Mouse (Mus musculus) midbrain, embryonic 12.5 days (tissue): Measurements from ENCODE around the gene Adra1b. TPM values are rescaled to one million over a fixed set of nuclear protein-coding genes. Genes with fewer than 3 reads are reported as not detected.

Source experiments
- ATAC-seq: fragments of 200-750 bp; cut with Nextera tagmentation; 2 replicates; pipeline ENCODE4 v1.8.0; 2017; ENCODE audit warnings: low read depth, moderate TSS enrichment, moderate library complexity; ENCODE audit not compliant: low FRiP score
- H3K27ac ChIP-seq: fragments of 300-500 bp; sonication (generic); replicated peaks from 2 replicates; pipeline ENCODE4 v1.5.1; 2016; ENCODE audit warnings: mild to moderate bottlenecking
- H3K27me3 ChIP-seq: fragments of 300-500 bp; sonication (generic); 2 replicates; pipeline ENCODE4 v1.6.1; 2016; ENCODE audit warnings: mild to moderate bottlenecking
- H3K36me3 ChIP-seq: fragments of 300-500 bp; sonication (generic); 2 replicates; pipeline ENCODE4 v1.6.1; 2016
- H3K4me1 ChIP-seq: fragments of 300-500 bp; sonication (generic); 2 replicates; pipeline ENCODE4 v1.6.1; 2016
- H3K4me2 ChIP-seq: fragments of 300-500 bp; sonication (generic); replicated peaks from 2 replicates; pipeline ENCODE4 v1.6.1; 2016; ENCODE audit warnings: mild to moderate bottlenecking, moderate library complexity
- H3K4me3 ChIP-seq: fragments of 300-500 bp; sonication (generic); 2 replicates; pipeline ENCODE4 v1.5.1; 2016; ENCODE audit warnings: mild to moderate bottlenecking
- H3K9ac ChIP-seq: fragments of 300-500 bp; sonication (generic); replicated peaks from 2 replicates; pipeline ENCODE4 v1.6.1; 2016; ENCODE audit warnings: mild to moderate bottlenecking, moderate library complexity
- H3K9me3 ChIP-seq: fragments of 300-500 bp; sonication (generic); 2 replicates; pipeline ENCODE4 v1.6.1; 2016; ENCODE audit warnings: mild to moderate bottlenecking
- WGBS: fragments of 180-500 bp; shearing (Covaris S2); methylation state at CpG from one replicate; pipeline ENCODE4 v1.1.7; 2016; 5-methylcytosine and 5-hydroxymethylcytosine counted together
- polyA plus RNA-seq: library from polyadenylated mRNA; unstranded; fragments of >200 nt; fragmentation: Nextera tagmentation; extraction: Ambion mirVana; gene quantifications from 2 replicates; pipeline ENCODE4 v1.2.1, GENCODE M21; 2016

The Adra1b gene
- 1.5 and 1.7 TPM in 2 replicates for polyA plus RNA-seq

DNA sequence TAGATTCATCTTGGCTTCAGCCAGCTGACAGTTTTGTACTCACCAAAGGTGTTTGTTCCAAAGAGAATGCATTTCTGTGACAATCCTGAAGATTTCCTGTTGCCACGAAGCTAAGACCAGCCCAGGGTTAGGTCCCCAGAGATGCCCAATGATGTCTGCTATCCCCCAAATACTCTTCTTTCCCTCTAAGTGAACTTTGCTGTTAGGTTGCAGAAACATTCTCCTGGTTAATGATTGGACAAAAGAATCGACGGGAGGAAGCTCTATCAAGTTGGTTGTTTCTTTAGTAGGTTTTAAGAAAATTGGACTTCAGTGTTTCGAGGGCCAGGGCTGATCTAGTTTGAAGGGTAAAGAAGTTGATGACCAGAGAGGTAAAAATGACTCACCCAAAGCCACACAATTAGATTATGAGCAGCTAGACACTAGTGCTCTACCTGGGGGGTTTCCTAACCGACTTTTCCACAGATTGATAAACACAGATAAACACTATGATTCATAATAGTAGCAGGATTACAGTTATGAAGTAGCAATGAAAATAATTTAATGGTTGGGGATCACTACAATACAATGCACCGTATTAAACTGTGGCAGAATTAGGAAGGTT is at the start of gene Adra1b:
Adra1b (minus strand) TSS at position 160 of the 604 bp plus-strand sequence.
- 85% methylated on average over 6 of the region's 6 CpGs for WGBS
- no peaks in the 10 kb centered on the region for H3K9me3 ChIP-seq
- H3K4me1 ChIP-seq, result no peaks in the 10 kb centered on the region
- H3K9ac ChIP-seq, result no peak within 1 kb of the TSS
- no peak within 1 kb of the TSS for H3K27ac ChIP-seq
- H3K4me2 ChIP-seq, result no peak within 1 kb of the TSS
- no peak within 1 kb of the TSS for H3K4me3 ChIP-seq
- ATAC-seq, result no peak
- no peaks in the 10 kb centered on the region for H3K36me3 ChIP-seq
- no peaks in the 10 kb centered on the region for H3K27me3 ChIP-seq

GRCm38 (mm10) chr11:43950274-43950673 is 49.3 kb upstream of the Adra1b start:
- 96% methylated on average over 1 of the region's 1 CpGs for WGBS
- ATAC-seq, result no peak

GRCm38 (mm10) chr11:43943781-43944180 is 42.8 kb upstream of the Adra1b start:
- WGBS, result 85% methylated on average over 2 of the region's 2 CpGs
- H3K9me3 ChIP-seq, result no peaks in the 10 kb centered on the region
- no peak overlapping the region for H3K4me2 ChIP-seq
- no peaks in the 10 kb centered on the region for H3K27me3 ChIP-seq
- H3K4me3 ChIP-seq, result no peak overlapping the region
- no peak for ATAC-seq
- no peaks in the 10 kb centered on the region for H3K4me1 ChIP-seq
- H3K9ac ChIP-seq, result no peak overlapping the region
- no peak overlapping the region for H3K27ac ChIP-seq
- H3K36me3 ChIP-seq, result no peaks in the 10 kb centered on the region

More at GRCm38 (mm10) chr11:43950274-43950673, 49.3 kb upstream of the Adra1b start:
- Histone ChIP-seq H3K27ac (no peak overlapping the region), H3K9ac (no peak overlapping the region), H3K4me3 (no peak overlapping the region), H3K4me1 (no peaks in the 10 kb centered on the region), H3K9me3 (no peaks in the 10 kb centered on the region), H3K27me3 (no peaks in the 10 kb centered on the region), H3K4me2 (no peak overlapping the region), H3K36me3 (no peaks in the 10 kb centered on the region)

DNA sequence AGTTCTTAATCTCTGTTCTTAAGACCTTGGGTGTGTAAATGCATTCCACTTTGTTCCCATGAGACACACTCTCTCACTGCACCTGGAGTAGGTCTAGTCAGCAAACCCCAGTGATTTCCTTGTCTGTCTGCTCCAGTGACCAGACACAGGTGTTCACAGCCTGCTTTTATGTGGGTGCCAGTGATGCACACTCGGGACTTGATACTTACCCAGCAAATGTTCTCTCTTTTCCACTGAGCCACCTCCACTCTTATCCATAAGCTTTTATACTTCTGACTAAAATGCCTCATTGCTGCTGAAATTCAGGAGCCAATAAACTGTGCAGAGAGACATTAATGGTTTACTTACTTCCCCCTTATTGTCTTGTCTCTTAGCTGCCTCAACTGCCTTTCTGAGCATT is 42.2 kb upstream of the Adra1b start:
- Histone ChIP-seq H3K27ac (no peak overlapping the region), H3K4me1 (no peaks in the 10 kb centered on the region), H3K4me3 (no peak overlapping the region), H3K36me3 (no peaks in the 10 kb centered on the region), H3K27me3 (no peaks in the 10 kb centered on the region), H3K9ac (no peak overlapping the region), H3K9me3 (no peaks in the 10 kb centered on the region), H3K4me2 (no peak overlapping the region)
- 93% methylated on average over 1 of the region's 1 CpGs for WGBS
- ATAC-seq, result no peak

DNA sequence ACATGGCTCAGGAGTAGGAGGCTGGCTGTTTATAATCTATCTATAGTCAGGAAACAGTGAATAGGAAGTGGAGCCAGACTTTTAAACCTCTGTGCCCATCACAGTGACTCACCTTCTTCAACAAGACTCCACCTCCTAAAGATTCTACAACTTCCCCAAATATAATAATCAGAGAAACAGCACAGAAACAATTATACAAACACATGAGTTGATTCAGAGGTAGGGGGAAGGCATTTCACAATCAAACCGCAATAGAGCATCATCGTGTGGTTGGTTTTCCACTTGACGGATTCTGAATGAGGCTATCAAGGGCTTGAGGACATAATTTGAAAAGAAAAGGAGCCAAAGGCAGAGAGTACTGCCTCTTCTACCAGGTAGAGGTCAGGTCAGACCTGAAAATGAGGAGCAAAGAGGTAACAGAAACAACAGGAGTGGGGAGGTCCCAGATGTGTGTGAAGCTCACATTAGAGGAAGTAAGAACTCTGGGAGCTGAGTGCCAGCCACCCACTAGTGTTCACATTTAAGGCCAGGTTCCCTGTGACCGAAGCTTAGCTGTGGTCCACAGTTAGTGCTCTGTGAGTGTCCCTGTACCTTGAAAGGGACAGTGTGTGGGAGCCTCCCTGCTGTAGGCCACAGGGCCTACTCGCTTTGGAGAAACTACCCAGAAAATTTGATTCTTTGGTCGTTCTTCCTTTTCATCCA is 39.6 kb upstream of the Adra1b start:
- Histone ChIP-seq H3K4me1 (no peaks in the 10 kb centered on the region), H3K27ac (no peak overlapping the region), H3K4me3 (no peak overlapping the region), H3K36me3 (no peaks in the 10 kb centered on the region), H3K27me3 (no peaks in the 10 kb centered on the region), H3K9ac (no peak overlapping the region), H3K9me3 (no peaks in the 10 kb centered on the region), H3K4me2 (no peak overlapping the region)
- ATAC-seq, result no peak
- 80% methylated on average over 6 of the region's 6 CpGs for WGBS

DNA sequence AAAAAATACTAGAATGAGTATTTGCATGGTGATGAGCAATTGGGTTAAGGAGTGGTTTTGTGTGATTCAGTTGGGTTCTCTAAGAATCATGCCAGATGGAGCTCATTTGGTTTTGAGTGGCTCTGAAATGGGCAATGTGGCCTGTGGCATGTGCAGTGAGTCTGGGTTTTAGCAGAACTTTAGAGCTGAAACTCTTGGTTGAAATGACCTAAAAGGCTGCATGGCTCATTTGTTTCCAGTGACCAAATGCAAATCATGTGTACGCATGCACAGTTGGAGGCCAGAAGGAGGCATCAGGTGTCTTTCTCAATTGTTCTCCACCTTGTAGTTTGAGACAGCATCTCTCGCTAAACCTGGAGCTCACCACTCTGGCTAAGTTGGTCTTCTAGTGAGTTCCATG is 35.0 kb upstream of the Adra1b start:
- no peak overlapping the region for H3K27ac ChIP-seq
- no peaks in the 10 kb centered on the region for H3K4me1 ChIP-seq
- H3K4me2 ChIP-seq, result no peak overlapping the region
- no peaks in the 10 kb centered on the region for H3K9me3 ChIP-seq
- no peak overlapping the region for H3K9ac ChIP-seq
- WGBS, result 90% methylated on average over 2 of the region's 2 CpGs
- no peaks in the 10 kb centered on the region for H3K36me3 ChIP-seq
- H3K4me3 ChIP-seq, result no peak overlapping the region
- no peak for ATAC-seq
- no peaks in the 10 kb centered on the region for H3K27me3 ChIP-seq

DNA sequence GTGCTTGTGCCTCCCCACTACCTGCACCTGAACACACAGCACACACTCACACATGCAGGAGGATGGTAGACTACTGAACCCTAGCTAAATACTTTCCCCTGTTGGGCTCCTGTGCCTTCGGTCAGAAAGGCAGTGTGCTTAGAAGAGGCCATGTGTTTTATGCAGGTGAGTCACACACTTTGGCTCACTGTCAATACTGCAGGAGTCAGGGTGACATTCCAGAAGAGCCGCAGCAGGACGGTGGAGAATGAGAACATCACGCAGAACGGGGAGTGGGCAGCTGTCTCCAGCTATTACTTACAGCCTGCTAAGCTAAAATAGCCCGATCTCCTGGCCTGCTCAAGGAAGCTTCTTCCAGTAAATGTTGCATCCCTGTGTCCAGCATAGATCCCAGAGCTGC is 32.5 kb upstream of the Adra1b start:
- no peak for ATAC-seq
- Histone ChIP-seq H3K4me1 (no peaks in the 10 kb centered on the region), H3K4me2 (no peak overlapping the region), H3K27ac (no peak overlapping the region), H3K4me3 (no peak overlapping the region), H3K9me3 (no peaks in the 10 kb centered on the region), H3K36me3 (no peaks in the 10 kb centered on the region), H3K27me3 (no peaks in the 10 kb centered on the region), H3K9ac (no peak overlapping the region)
- 87% methylated on average over 6 of the region's 6 CpGs for WGBS

- Histone ChIP-seq H3K9me3 (no peaks in the 10 kb centered on the region), H3K9ac (no peak overlapping the region), H3K36me3 (no peaks in the 10 kb centered on the region), H3K4me2 (no peak overlapping the region), H3K4me3 (no peak overlapping the region), H3K27me3 (no peaks in the 10 kb centered on the region), H3K27ac (no peak overlapping the region), H3K4me1 (no peaks in the 10 kb centered on the region)
- no peak for ATAC-seq
- WGBS, result 93% methylated on average over 4 of the region's 4 CpGs
Observed at GRCm38 (mm10) chr11:43933000-43933399, 32.0 kb upstream of the Adra1b start.

DNA sequence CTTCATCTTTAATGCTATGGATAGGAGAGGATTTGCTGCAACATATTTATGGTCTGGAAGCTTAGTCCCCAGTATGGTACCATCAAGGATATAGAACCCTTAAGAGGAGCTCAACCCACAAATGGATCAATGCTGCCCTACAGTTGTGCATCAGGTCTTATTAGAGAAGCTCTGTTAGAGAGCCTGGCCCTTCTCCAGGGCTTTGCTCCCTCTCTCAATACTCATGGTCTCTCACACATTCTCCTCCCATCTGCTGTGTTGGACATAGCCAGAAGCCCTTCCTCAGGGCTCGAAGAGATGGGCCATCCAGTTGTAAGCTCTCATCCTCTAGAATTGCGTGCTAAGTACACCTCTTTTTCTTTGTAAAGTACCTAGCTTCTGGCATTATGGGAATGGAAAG is 29.2 kb upstream of the Adra1b start:
- H3K4me2 ChIP-seq, result no peak overlapping the region
- H3K9me3 ChIP-seq, result no peaks in the 10 kb centered on the region
- H3K9ac ChIP-seq, result no peak overlapping the region
- no peak for ATAC-seq
- H3K27ac ChIP-seq, result no peak overlapping the region
- WGBS, result 86% methylated on average over 2 of the region's 2 CpGs
- peaks cover 6% of the 10 kb centered on the region; the same call in 1 of the 2 replicates for H3K4me1 ChIP-seq
- H3K27me3 ChIP-seq, result no peaks in the 10 kb centered on the region
- H3K36me3 ChIP-seq, result no peaks in the 10 kb centered on the region
- H3K4me3 ChIP-seq, result no peak overlapping the region

- Histone ChIP-seq H3K4me2 (no peak overlapping the region), H3K36me3 (no peaks in the 10 kb centered on the region), H3K27ac (no peak overlapping the region), H3K4me1 (peaks cover 6% of the 10 kb centered on the region; the same call in 1 of the 2 replicates), H3K27me3 (no peaks in the 10 kb centered on the region), H3K9ac (no peak overlapping the region), H3K4me3 (no peak overlapping the region), H3K9me3 (no peaks in the 10 kb centered on the region)
- 77% methylated on average over 5 of the region's 5 CpGs for WGBS
- ATAC-seq, result no peak
Observed at GRCm38 (mm10) chr11:43929706-43930105, 28.7 kb upstream of the Adra1b start.

- Histone ChIP-seq H3K27ac (no peak overlapping the region), H3K9ac (no peak overlapping the region), H3K4me1 (peaks cover 6% of the 10 kb centered on the region; the same call in 1 of the 2 replicates), H3K9me3 (no peaks in the 10 kb centered on the region), H3K4me2 (no peak overlapping the region), H3K36me3 (no peaks in the 10 kb centered on the region), H3K27me3 (no peaks in the 10 kb centered on the region), H3K4me3 (no peak overlapping the region)
- 66% methylated on average over 5 of the region's 5 CpGs for WGBS
- no peak for ATAC-seq
Observed at GRCm38 (mm10) chr11:43929178-43929577, 28.2 kb upstream of the Adra1b start.

- no peak overlapping the region for H3K4me2 ChIP-seq
- H3K27me3 ChIP-seq, result no peaks in the 10 kb centered on the region
- H3K9ac ChIP-seq, result no peak overlapping the region
- 85% methylated on average over 8 of the region's 8 CpGs for WGBS
- H3K4me1 ChIP-seq, result peaks cover 6% of the 10 kb centered on the region; the same call in 1 of the 2 replicates
- no peaks in the 10 kb centered on the region for H3K36me3 ChIP-seq
- ATAC-seq, result no peak
- H3K27ac ChIP-seq, result no peak overlapping the region
- no peaks in the 10 kb centered on the region for H3K9me3 ChIP-seq
- no peak overlapping the region for H3K4me3 ChIP-seq
Observed at GRCm38 (mm10) chr11:43927133-43927815, 26.3 kb upstream of the Adra1b start.
